Mouse (Mus musculus): ENCODE results near the gene Pdlim5.

GRCm38 (mm10) chr3:142212821-142213220 lies 182.7 kb downstream of the Pdlim5 start:
- TF ChIP-seq CTCF (IDR thresholded peaks at IDR 0.05; ENCODE audit: control insufficient read depth, insufficient read depth, insufficient replicate concordance, low read depth, low read length) (no peak), POLR2A (IDR thresholded peaks at IDR 0.05; ENCODE audit: control insufficient read depth, low read depth, low read length) (no peak)

Data from testis, adult 2 months (tissue).